Mouse (Mus musculus) T-cell, adult 2 months (primary cell): Measurements from ENCODE around the gene Extl2.

Experiments
- DNase-seq: peaks from one replicate; pipeline ENCODE4 v3.0.0; 2022; ENCODE audit warnings: low spot score

Extl2 gene

GRCm38 (mm10) chr3:116007941-116008440 lies 729 bp downstream of the Extl2 start:
- DNase-seq: peak; percentile 58

DNA sequence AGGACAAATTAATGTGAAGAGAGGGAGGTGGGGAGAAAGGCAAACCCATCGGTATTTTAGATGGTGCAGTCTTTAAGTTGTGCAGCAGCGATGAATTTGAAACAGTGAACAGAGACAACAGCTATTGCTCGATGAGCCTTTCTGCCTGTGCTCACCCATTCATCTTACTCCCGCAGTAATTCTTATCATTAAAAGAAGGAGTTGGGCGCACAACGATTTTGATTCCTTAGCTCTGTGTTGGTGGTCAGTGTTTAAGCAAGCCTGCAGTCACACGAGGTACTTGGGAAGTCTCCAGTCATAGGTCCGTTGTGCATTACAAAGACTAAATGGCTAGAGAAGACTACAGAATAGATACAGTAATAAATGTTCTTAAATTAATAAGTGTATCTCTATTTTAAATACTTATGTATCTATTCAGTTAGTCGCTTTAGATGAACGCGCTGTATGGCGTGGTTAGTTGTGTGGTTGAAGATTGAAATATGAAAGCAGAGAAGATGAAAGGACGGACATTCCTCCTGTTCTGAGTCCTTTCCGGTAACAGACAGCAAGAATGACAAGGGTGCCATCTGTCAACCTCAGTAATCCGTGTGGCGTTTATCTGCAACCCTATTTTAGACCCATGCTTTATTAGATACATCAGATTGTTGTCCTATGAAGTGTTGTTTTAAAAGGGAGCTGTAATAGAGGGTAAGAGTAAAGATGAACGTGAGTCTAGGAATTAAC lies 2.5 kb downstream of the Extl2 start:
- DNase-seq: no peak

DNA sequence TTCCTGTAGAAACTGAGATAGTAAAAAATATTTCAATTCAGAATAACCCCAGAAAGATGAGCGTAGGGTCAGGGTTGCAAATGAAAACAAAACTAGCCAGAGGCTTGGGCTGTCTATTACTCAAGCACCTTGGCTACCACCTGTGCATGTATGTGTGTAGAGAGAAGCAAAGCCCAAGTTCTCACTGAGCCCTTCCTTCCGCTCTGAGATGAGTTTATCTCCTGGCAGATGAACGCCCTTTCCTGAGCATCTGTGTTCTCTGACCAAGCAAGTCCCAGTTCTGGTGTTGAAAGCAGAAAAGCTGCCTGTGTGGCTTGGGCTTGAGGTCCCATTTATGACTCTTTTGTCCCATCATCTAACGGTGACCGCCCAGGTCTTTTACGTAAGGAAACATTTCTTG lies 7.6 kb downstream of the Extl2 start:
- DNase-seq: no peak

- no peak for DNase-seq
Observed at GRCm38 (mm10) chr3:116016116-116016515, 8.9 kb downstream of the Extl2 start.

DNA sequence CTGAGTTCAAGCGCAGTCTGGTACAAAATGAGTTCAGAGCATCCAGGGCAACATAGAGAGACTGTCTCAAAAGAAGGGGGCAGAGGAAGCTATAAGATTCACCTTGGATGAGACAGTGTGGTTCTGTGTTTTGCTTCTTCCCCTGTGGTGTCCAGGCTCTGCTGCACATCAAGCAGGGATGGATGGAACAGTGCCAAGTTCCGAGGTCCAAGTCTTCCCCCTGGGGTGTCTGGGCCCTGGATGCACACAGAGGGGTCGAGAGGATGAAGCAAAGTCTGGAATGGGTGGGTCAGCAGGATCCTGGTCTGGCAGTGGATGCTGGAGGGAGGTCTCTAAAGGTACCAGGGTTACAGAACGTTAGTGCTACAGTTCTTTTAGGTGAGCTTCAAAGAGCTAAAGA lies 11.3 kb downstream of the Extl2 start:
- DNase-seq: no peak

DNA sequence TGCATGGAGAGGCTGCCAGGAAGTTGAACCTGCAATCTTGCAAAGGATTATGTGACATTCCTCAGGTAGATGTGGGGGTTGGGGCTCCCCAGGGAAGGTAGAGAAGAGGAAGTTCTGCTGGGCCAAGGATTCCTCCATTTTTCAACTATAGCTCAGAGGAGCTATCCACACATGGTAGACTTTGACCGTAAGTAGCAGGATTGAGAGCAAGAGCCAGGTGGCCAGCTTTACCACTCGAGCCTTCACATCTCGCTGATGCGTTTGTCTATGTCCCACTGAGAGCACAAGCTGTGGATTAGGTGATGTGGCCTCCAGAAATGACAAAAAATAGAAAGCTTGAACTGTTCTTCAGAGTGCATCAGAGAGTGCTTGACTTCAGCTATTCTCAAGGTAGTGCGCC lies 11.9 kb downstream of the Extl2 start:
- DNase-seq: no peak

DNA sequence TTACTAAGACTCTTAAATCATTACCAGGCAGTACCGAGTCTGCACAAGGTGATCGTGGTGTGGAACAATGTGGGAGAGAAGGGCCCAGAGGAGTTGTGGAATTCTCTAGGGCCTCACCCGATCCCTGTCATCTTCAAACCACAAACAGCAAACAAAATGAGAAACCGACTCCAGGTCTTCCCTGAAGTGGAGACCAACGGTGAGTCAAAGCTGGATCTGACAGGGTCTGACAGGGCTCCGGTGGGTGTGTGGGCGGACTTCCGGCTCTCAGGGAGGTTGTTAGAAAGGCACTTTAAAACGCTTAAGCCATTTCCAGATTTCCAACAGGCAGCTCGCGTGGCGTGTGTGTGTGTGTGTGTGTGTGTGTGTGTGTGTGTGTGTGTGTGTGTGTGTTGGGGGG lies 17.0 kb downstream of the Extl2 start:
- DNase-seq: no peak

DNA sequence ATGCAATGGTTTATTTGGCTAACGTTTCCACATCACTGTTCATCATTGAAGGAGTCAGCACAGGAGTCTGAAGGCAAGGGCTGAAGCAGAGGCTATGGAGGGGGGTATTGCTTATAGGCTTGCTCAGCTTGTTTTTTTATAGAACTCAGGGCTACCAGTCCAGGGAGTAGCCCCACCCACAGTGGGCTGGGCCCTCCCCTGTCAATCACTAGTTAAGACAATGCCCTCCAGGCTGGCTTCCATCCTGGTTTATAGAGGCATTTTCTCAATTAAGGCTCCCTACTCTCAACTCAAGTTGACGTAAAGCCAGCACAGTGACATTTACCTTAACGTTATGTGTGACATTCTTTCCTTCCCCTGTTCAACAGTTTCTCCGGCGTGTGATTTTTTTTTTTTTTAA lies 17.4 kb downstream of the Extl2 start:
- no peak for DNase-seq

- no peak for DNase-seq
Observed at GRCm38 (mm10) chr3:116025701-116026100, 18.4 kb downstream of the Extl2 start.

- no peak for DNase-seq
Observed at GRCm38 (mm10) chr3:116026996-116027395, 19.7 kb downstream of the Extl2 start.

GRCm38 (mm10) chr3:116030152-116030788 lies 23.0 kb downstream of the Extl2 start:
- DNase-seq: no peak

DNA sequence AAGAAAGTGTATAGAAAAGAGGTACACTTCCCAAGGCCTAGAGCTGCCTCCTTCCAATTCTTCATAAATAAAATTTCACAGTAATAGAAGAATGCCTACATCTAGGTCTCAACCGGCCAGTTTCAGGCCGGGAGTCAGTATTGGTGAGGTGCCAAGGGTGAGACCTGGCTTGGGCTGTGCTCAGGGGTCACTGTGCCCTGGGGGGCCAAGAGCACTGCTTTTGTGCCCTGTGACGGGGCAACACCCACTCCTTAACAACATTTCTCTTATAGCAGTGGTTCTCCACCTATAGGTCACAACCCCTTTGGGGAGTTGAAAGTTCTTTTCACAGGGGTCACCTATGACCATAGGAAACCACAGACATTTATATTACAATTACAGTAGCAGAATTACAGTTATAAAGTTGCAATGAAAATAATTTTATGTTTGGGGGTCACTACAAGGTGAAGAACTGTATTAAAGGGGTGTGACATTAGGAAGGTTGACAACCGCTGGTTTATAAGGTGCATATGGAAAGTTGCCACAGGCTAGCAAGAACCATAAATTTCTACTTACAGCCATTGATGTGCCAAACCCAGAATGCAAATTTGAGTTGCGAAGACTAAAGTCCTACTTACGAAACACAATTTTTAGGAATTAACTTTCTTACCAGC lies 26.1 kb downstream of the Extl2 start:
- DNase-seq: no peak

- DNase-seq: no peak
Observed at GRCm38 (mm10) chr3:116033871-116034222, 26.6 kb downstream of the Extl2 start.

- no peak for DNase-seq
Observed at GRCm38 (mm10) chr3:116040776-116041175, 33.5 kb downstream of the Extl2 start.

GRCm38 (mm10) chr3:116046000-116046399 lies 38.7 kb downstream of the Extl2 start:
- no peak for DNase-seq

DNA sequence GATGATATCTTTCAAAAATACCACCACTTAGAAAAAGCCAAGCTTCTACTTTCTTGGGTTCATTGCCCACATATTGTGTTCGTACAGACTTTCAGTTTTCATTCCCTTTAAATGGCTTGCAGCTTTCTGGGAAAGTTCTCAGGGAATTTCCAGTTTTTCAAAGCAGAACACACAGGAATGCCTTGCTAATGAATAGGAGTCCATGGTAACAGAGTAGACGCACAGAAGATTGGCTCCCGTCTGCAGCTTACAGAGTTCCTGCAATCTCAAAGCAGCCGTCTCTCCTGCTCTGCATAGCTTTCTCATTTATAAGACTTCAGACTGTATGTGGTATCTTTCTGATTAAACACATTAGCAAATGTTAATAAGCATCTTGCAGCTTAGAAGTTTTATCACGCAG lies 39.8 kb downstream of the Extl2 start:
- DNase-seq: no peak

- DNase-seq: no peak
Observed at GRCm38 (mm10) chr3:116057078-116057477, 49.8 kb downstream of the Extl2 start.

GRCm38 (mm10) chr3:116060320-116060719 lies 53.1 kb downstream of the Extl2 start:
- no peak for DNase-seq

GRCm38 (mm10) chr3:116062141-116062540 lies 54.9 kb downstream of the Extl2 start:
- DNase-seq: no peak

GRCm38 (mm10) chr3:116072584-116072983 lies 65.3 kb downstream of the Extl2 start:
- no peak for DNase-seq

DNA sequence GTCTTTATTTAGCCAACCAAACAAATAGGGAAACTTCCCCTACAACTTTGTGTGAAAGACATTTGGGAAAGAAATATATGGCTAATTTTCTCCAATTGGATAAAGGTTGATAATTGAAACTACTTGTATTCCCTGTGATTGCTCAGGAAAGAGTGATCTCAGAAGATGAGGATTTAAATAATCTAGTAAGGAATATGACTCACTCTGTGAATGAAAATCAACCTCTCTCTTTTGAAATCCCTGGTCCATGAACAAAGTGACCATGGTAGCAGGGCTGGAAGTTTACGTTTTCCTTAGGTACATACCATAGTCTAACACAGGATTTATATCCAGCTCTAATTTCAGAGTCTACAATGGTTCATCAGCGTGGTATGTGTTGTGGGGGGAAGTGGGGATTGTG lies 69.5 kb downstream of the Extl2 start:
- DNase-seq: no peak

DNA sequence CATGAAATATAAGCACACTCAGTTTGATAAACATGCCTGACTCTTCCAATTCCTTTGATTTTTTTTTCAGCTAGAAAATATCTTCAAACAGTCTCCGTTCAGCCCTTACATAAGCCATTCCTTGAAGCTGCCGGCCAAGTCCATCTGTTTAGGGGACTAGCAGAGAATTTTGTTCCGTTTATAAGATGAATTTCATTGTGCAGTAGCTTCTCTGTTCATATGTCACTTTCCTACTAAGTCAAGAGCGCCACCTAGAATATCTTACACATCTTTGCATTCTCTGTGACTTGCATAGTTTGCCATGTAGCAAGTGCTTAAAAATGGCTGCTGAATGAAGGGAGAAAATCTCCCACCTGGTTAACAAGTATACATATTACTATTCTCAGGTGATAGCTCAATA lies 71.2 kb downstream of the Extl2 start:
- DNase-seq: no peak
